Comparison of ENCODE assay signal across 24 mouse cellular contexts in genomic region chr11:57236431-57236830, GRCm38 (mm10).
DNase-seq lines count a peak whose midpoint lies in the region; ATAC-seq and TF ChIP-seq lines count a peak whose summit lies in the region.
"Had no signal": no experiment of that assay in that cellular context is flagged by ENCODE, and none has a peak within 500 bp of the region (broad histone marks: within the 10 kb centered on the region; RNA-seq: fewer than 3 reads in every experiment).

No protein-coding gene starts in this region.

- no peaks in the 10 kb centered on the region for H3K27me3 ChIP-seq in embryonic facial prominence, embryonic 13.5 days
- H3K27me3 ChIP-seq in limb, embryonic 10.5 days (ENCODE audit: low read depth, poor library complexity, severe bottlenecking) = no peaks in the 10 kb centered on the region
- H3K27me3 ChIP-seq in liver, embryonic 11.5 days (replicated peaks; ENCODE audit: control insufficient read depth, insufficient read depth, low read length) = no peaks in the 10 kb centered on the region
- H3K27me3 ChIP-seq: heart, embryonic 15.5 days; hindbrain, embryonic 13.5 days; liver, embryonic 13.5 days; lung, embryonic 15.5 days; midbrain, embryonic 15.5 days had no signal

- WGBS in embryonic facial prominence, embryonic 13.5 days = 25% methylated on average over 1 of the region's 1 CpGs
- WGBS in limb, embryonic 10.5 days = 55% methylated on average over 1 of the region's 1 CpGs
- 80% methylated on average over 1 of the region's 1 CpGs for whole genome bisulfite sequencing in liver, embryonic 11.5 days

- peaks cover 6% of the 10 kb centered on the region; the same call in 1 of the 2 replicates for H3K4me1 ChIP-seq in embryonic facial prominence, embryonic 13.5 days
- peaks cover 18% of the 10 kb centered on the region for H3K4me1 ChIP-seq in limb, embryonic 10.5 days
- H3K4me1 ChIP-seq in liver, embryonic 11.5 days (replicated peaks; ENCODE audit: control insufficient read depth, insufficient read depth, low read length) = no peaks in the 10 kb centered on the region
- H3K4me1 ChIP-seq: heart, embryonic 15.5 days; liver, embryonic 13.5 days; lung, embryonic 15.5 days had no signal

- H3K4me2 ChIP-seq in embryonic facial prominence, embryonic 13.5 days = peak overlapping the region; percentile 40
- no peak overlapping the region for H3K4me2 ChIP-seq in liver, embryonic 11.5 days
- H3K4me2 ChIP-seq: heart, embryonic 15.5 days; hindbrain, embryonic 13.5 days; liver, embryonic 13.5 days; lung, embryonic 15.5 days; midbrain, embryonic 15.5 days had no signal

- no peak for TF ChIP-seq CTCF in layer of hippocampus, adult 2 months (conservative IDR thresholded peaks at IDR 0.05)

- H3K36me3 ChIP-seq in embryonic facial prominence, embryonic 13.5 days = no peaks in the 10 kb centered on the region
- H3K36me3 ChIP-seq in limb, embryonic 10.5 days = no peaks in the 10 kb centered on the region
- no peaks in the 10 kb centered on the region for H3K36me3 ChIP-seq in liver, embryonic 11.5 days (ENCODE audit: control insufficient read depth, insufficient read depth, low read length)
- H3K36me3 ChIP-seq: heart, embryonic 15.5 days; hindbrain, embryonic 13.5 days; liver, embryonic 13.5 days; lung, embryonic 15.5 days; midbrain, embryonic 15.5 days had no signal

- H3K9me3 ChIP-seq in embryonic facial prominence, embryonic 13.5 days = no peaks in the 10 kb centered on the region
- no peaks in the 10 kb centered on the region for H3K9me3 ChIP-seq in limb, embryonic 10.5 days (replicated peaks)
- no peaks in the 10 kb centered on the region for H3K9me3 ChIP-seq in liver, embryonic 11.5 days (ENCODE audit: control insufficient read depth, low read length)
- H3K9me3 ChIP-seq: heart, embryonic 15.5 days; hindbrain, embryonic 13.5 days; liver, embryonic 13.5 days; lung, embryonic 15.5 days; midbrain, embryonic 15.5 days had no signal

- H3K4me3 ChIP-seq in layer of hippocampus, adult 2 months = no peak overlapping the region
- peak overlapping the region; percentile 4; the same call in 1 of the 2 replicates for H3K4me3 ChIP-seq in embryonic facial prominence, embryonic 13.5 days
- peak overlapping the region; percentile 27; the same call in 1 of the 2 replicates for H3K4me3 ChIP-seq in limb, embryonic 10.5 days
- H3K4me3 ChIP-seq in liver, embryonic 11.5 days (ENCODE audit: low read depth, low read length) = no peak overlapping the region
- H3K4me3 ChIP-seq: heart, embryonic 15.5 days; hindbrain, embryonic 13.5 days; liver, embryonic 13.5 days; lung, embryonic 15.5 days; midbrain, embryonic 15.5 days; myocyte had no signal

- no peak for ATAC-seq in embryonic facial prominence, embryonic 13.5 days (ENCODE audit: insufficient number of reproducible peaks, insufficient read depth, low FRiP score, low TSS enrichment, low read depth)
- ATAC-seq in liver, embryonic 11.5 days (replicated peaks; ENCODE audit: low FRiP score) = no peak
- ATAC-seq: forebrain, embryonic 16.5 days; midbrain, embryonic 15.5 days had no signal

- no peak overlapping the region for H3K9ac ChIP-seq in embryonic facial prominence, embryonic 13.5 days
- no peak overlapping the region for H3K9ac ChIP-seq in liver, embryonic 11.5 days (ENCODE audit: low read depth, low read length)
- H3K9ac ChIP-seq: heart, embryonic 15.5 days; hindbrain, embryonic 13.5 days; liver, embryonic 13.5 days; lung, embryonic 15.5 days; midbrain, embryonic 15.5 days had no signal

- DNase-seq in layer of hippocampus, adult 2 months (ENCODE audit: low spot score in 2 of 2) = no peak
- no peak for DNase-seq in layer of hippocampus, postnatal 14 days (ENCODE audit: low spot score in 2 of 2)
- DNase-seq in limb, embryonic 10.5 days (ENCODE audit: low spot score) = peak; percentile 34
- DNase-seq in neural tube, embryonic 10.5 days (ENCODE audit: extremely low spot score, low spot score) = no peak
- no peak for DNase-seq in layer of hippocampus, adult 11-12 months (ENCODE audit: low spot score)
- DNase-seq in liver, embryonic 11.5 days (ENCODE audit: low spot score) = no peak
- DNase-seq: adrenal gland, adult 8-10 months; cerebellum, adult 11-12 months; cerebellum, postnatal 10 days; gastrocnemius, postnatal 36 days; heart, postnatal 36 days; kidney, adult 18-20 months; liver, embryonic 13.5 days; lung, postnatal 4 days; right cerebral cortex, adult 18-20 months; right cerebral cortex, postnatal 4 days; thymus, postnatal 25 days had no signal

- H3K27ac ChIP-seq in layer of hippocampus, adult 2 months = peak overlapping the region; percentile 64; the same call in 1 of the 2 replicates
- no peak overlapping the region for H3K27ac ChIP-seq in embryonic facial prominence, embryonic 13.5 days
- peak overlapping the region; percentile 67 for H3K27ac ChIP-seq in limb, embryonic 10.5 days
- no peak overlapping the region for H3K27ac ChIP-seq in liver, embryonic 11.5 days (ENCODE audit: low read depth, low read length)
- H3K27ac ChIP-seq: heart, embryonic 15.5 days; hindbrain, embryonic 13.5 days; liver, embryonic 13.5 days; lung, embryonic 15.5 days; midbrain, embryonic 15.5 days had no signal

Comparison
In these comparisons a context has a peak if more than half of its experiments do, and no peak if none do; other contexts are left out.
1. H3K27ac ChIP-seq: peak in layer of hippocampus, adult 2 months (single experiment) and limb, embryonic 10.5 days (single experiment); none in embryonic facial prominence, embryonic 13.5 days (single experiment) and liver, embryonic 11.5 days (single experiment).
2. H3K4me3 ChIP-seq: peak in embryonic facial prominence, embryonic 13.5 days (single experiment) and limb, embryonic 10.5 days (single experiment); none in layer of hippocampus, adult 2 months (single experiment) and liver, embryonic 11.5 days (single experiment).